Mouse (Mus musculus) MEL (cell line): ENCODE data around the gene Ccdc82. TPM values are rescaled to one million over a fixed set of nuclear protein-coding genes. Genes with fewer than 3 reads are reported as not detected.

Experiments used
- DNase-seq: peaks from one replicate; pipeline ENCODE4 v3.0.0; 2011; ENCODE audit warnings: low read depth, low spot score
- H3K27ac ChIP-seq: 2 replicates; pipeline ENCODE4 v1.5.1; 2012; ENCODE audit warnings: low read depth, mild to moderate bottlenecking, control low read depth, low read length, moderate library complexity; ENCODE audit not compliant: control insufficient read depth
- H3K27me3 ChIP-seq, 2 experiments: fragments of 150-350 bp in 1 of 2; sonication (generic) in 1 of 2; 2 replicates each; pipeline ENCODE4 v1.6.1; 2012; ENCODE audit warnings: low read length in 2 of 2, mild to moderate bottlenecking in 2 of 2, improper control_type of control experiment in 1 of 2, moderate library complexity in 1 of 2; ENCODE audit not compliant: insufficient read depth in 2 of 2, control insufficient read depth in 1 of 2
- H3K36me3 ChIP-seq, 2 experiments: 2 replicates each; pipeline ENCODE4 v1.6.1; 2012 to 2014; ENCODE audit warnings: low read length in 2 of 2, improper control_type of control experiment in 1 of 2, inconsistent platforms in 1 of 2, mild to moderate bottlenecking in 1 of 2; ENCODE audit not compliant: insufficient read depth in 2 of 2, control insufficient read depth in 1 of 2
- H3K4me1 ChIP-seq, 2 experiments: fragments of 150-350 bp in 1 of 2; sonication (generic) in 1 of 2; 2 replicates each; pipeline ENCODE4 v1.6.1; 2012; ENCODE audit warnings: low read length in 2 of 2, improper control_type of control experiment in 1 of 2, mild to moderate bottlenecking in 1 of 2; ENCODE audit not compliant: insufficient read depth in 2 of 2, control insufficient read depth in 1 of 2
- H3K4me3 ChIP-seq, 2 experiments: fragments of 150-350 bp in 1 of 2; sonication (generic) in 1 of 2; 2 replicates each; pipeline ENCODE4 v1.5.1; 2012; ENCODE audit warnings: low read depth in 2 of 2, low read length in 2 of 2, mild to moderate bottlenecking in 2 of 2, moderate library complexity in 2 of 2, control low read depth in 1 of 2, improper control_type of control experiment in 1 of 2; ENCODE audit not compliant: control insufficient read depth in 1 of 2, insufficient read depth in 1 of 2
- H3K79me2 ChIP-seq: 2 replicates; pipeline ENCODE4 v1.6.1; 2012; ENCODE audit warnings: mild to moderate bottlenecking, low read length, moderate library complexity; ENCODE audit not compliant: control insufficient read depth, poor library complexity, insufficient read depth
- H3K9ac ChIP-seq: 2 replicates; pipeline ENCODE4 v1.6.1; 2012; ENCODE audit warnings: low read depth, mild to moderate bottlenecking, control low read depth, low read length, moderate library complexity; ENCODE audit not compliant: control insufficient read depth, poor library complexity, severe bottlenecking
- H3K9me3 ChIP-seq: fragments of 150-350 bp; sonication (generic); replicated peaks from 2 replicates; pipeline ENCODE4 v1.6.1; 2012; ENCODE audit warnings: mild to moderate bottlenecking, low read length, improper control_type of control experiment, moderate library complexity; ENCODE audit not compliant: insufficient read depth
- BHLHE40 ChIP-seq: IDR thresholded peaks from 2 replicates; pipeline ENCODE4 v1.6.1; 2012; ENCODE audit warnings: low read depth, mild to moderate bottlenecking, inconsistent platforms, low read length, improper control_type of control experiment, borderline replicate concordance
- CHD1 ChIP-seq: IDR thresholded peaks from 2 replicates; pipeline ENCODE4 v1.6.1; 2012; ENCODE audit warnings: low read depth, mild to moderate bottlenecking, inconsistent platforms, low read length, improper control_type of control experiment
- CHD2 ChIP-seq: IDR thresholded peaks from 2 replicates; pipeline ENCODE4 v1.6.1; 2011; ENCODE audit warnings: low read length, improper control_type of control experiment
- E2F4 ChIP-seq: IDR thresholded peaks from 2 replicates; pipeline ENCODE4 v1.6.1; 2011; ENCODE audit warnings: low read depth, low read length, improper control_type of control experiment, borderline replicate concordance
- ELF1 ChIP-seq: IDR thresholded peaks from 2 replicates; pipeline ENCODE4 v1.6.1; 2014; ENCODE audit warnings: low read depth, mild to moderate bottlenecking, inconsistent platforms, low read length, improper control_type of control experiment, moderate library complexity
- ETS1 ChIP-seq: IDR thresholded peaks from 2 replicates; pipeline ENCODE4 v1.6.1; 2012; ENCODE audit warnings: low read depth, mild to moderate bottlenecking, inconsistent platforms, low read length, improper control_type of control experiment, moderate library complexity
- GABPA ChIP-seq: IDR thresholded peaks from 2 replicates; pipeline ENCODE4 v1.6.1; 2012; ENCODE audit warnings: low read depth, mild to moderate bottlenecking, inconsistent platforms, low read length, improper control_type of control experiment, moderate library complexity
- KAT2A ChIP-seq: conservative IDR thresholded peaks from 2 replicates; pipeline ENCODE4 v1.6.1; 2012; ENCODE audit warnings: low read depth, low read length, improper control_type of control experiment, inconsistent platforms
- MEF2A ChIP-seq: IDR thresholded peaks from 2 replicates; pipeline ENCODE4 v1.6.1; 2014; ENCODE audit warnings: low read depth, mild to moderate bottlenecking, inconsistent platforms, low read length, improper control_type of control experiment; ENCODE audit not compliant: poor library complexity, insufficient replicate concordance, severe bottlenecking; ENCODE audit errors: extremely low read depth
- MYC ChIP-seq: IDR thresholded peaks from 2 replicates; pipeline ENCODE4 v1.6.1; 2011; ENCODE audit warnings: low read depth, mild to moderate bottlenecking, low read length, improper control_type of control experiment, moderate library complexity
- NELFE ChIP-seq: IDR thresholded peaks from 2 replicates; pipeline ENCODE4 v1.6.1; 2011; ENCODE audit warnings: low read depth, low read length, improper control_type of control experiment
- NRF1 ChIP-seq: IDR thresholded peaks from 2 replicates; pipeline ENCODE4 v1.6.1; 2014; ENCODE audit warnings: low read depth, mild to moderate bottlenecking, inconsistent platforms, low read length, improper control_type of control experiment, moderate library complexity; ENCODE audit not compliant: poor library complexity, insufficient read depth, severe bottlenecking
- POLR2A ChIP-seq, 2 experiments: IDR thresholded peaks; 2 replicates each; pipeline ENCODE4 v1.6.1; 2011 to 2012; ENCODE audit warnings: low read length in 2 of 2, mild to moderate bottlenecking in 2 of 2, control low read depth in 1 of 2, improper control_type of control experiment in 1 of 2, low read depth in 1 of 2, moderate library complexity in 1 of 2; ENCODE audit not compliant: control insufficient read depth in 1 of 2, insufficient read depth in 1 of 2, poor library complexity in 1 of 2
- TBP ChIP-seq: IDR thresholded peaks from 2 replicates; pipeline ENCODE4 v1.8.0; 2011; ENCODE audit warnings: low read depth, low read length, improper control_type of control experiment
- UBTF ChIP-seq: IDR thresholded peaks from 2 replicates; pipeline ENCODE4 v1.6.1; 2012; ENCODE audit warnings: low read depth, mild to moderate bottlenecking, inconsistent platforms, low read length, improper control_type of control experiment, moderate library complexity, borderline replicate concordance; ENCODE audit not compliant: insufficient read depth
- USF2 ChIP-seq, 2 experiments: IDR thresholded peaks; 2 replicates each; pipeline ENCODE4 v1.6.1; 2011 to 2012; ENCODE audit warnings: improper control_type of control experiment in 2 of 2, low read length in 2 of 2, borderline replicate concordance in 1 of 2, inconsistent platforms in 1 of 2, low read depth in 1 of 2, mild to moderate bottlenecking in 1 of 2; ENCODE audit not compliant: insufficient read depth in 1 of 2
- ZC3H11A ChIP-seq: IDR thresholded peaks from 2 replicates; pipeline ENCODE4 v1.6.1; 2012; ENCODE audit warnings: low read depth, mild to moderate bottlenecking, inconsistent platforms, low read length, improper control_type of control experiment
- ZKSCAN1 ChIP-seq: IDR thresholded peaks from 2 replicates; pipeline ENCODE4 v1.6.1; 2012; ENCODE audit warnings: low read depth, mild to moderate bottlenecking, inconsistent platforms, low read length, improper control_type of control experiment, moderate library complexity
- polyA plus RNA-seq, 2 experiments: library from polyadenylated mRNA; stranded (reverse) in 1 of 2; unstranded in 1 of 2; fragments of >175 nt in 1 of 2; fragments of >200 nt in 1 of 2; gene quantifications; 2 replicates each; pipeline versions ENCODE4 v1.2.1 to v1.2.4; 2012; ENCODE audit warnings: low replicate concordance in 2 of 2, low read depth in 1 of 2; ENCODE audit not compliant: insufficient read length in 2 of 2, insufficient read depth in 1 of 2, missing spikeins in 1 of 2
- total RNA-seq: library from RNA; depleted of rRNA; stranded (reverse); fragments of 300-350 nt; gene quantifications from 2 replicates; pipeline ENCODE4 v1.2.3, GENCODE M21; 2012

Ccdc82 gene
- total and polyA plus RNA-seq, 3 experiments = 8.4 to 79.8 (median 15.0) TPM

- TF ChIP-seq USF2 (IDR thresholded peaks at IDR 0.05; ENCODE audit: borderline replicate concordance in 1 of 2, insufficient read depth in 1 of 2, low read depth in 1 of 2, low read length in 2 of 2) = no peak
- no peak for TF ChIP-seq MEF2A
- TF ChIP-seq CHD2 = no peak
- TF ChIP-seq GABPA = no peak
- no peak for TF ChIP-seq NRF1
- no peak for TF ChIP-seq E2F4
- TF ChIP-seq ZC3H11A = no peak
- TF ChIP-seq KAT2A = no peak
- TF ChIP-seq ZKSCAN1 = no peak
- no peak for TF ChIP-seq CHD1
- TF ChIP-seq MYC = no peak
- TF ChIP-seq NELFE = no peak
- TF ChIP-seq ETS1 = no peak
- TF ChIP-seq ELF1 = no peak
- no peak for TF ChIP-seq TBP
- TF ChIP-seq UBTF = no peak
- TF ChIP-seq, all 39 proteins: peak for 0
- Histone ChIP-seq H3K4me3 (no peak overlapping the region), H3K4me1 (no peaks in the 10 kb centered on the region), H3K27me3 (no peaks in the 10 kb centered on the region), H3K36me3 (no peaks in the 10 kb centered on the region), H3K27ac (no peak overlapping the region), H3K9me3 (no peaks in the 10 kb centered on the region), H3K9ac (no peak overlapping the region), H3K79me2 (no peaks in the 10 kb centered on the region)
- DNase-seq = no peak
Observed at GRCm38 (mm10) chr9:13310236-13310635, 63.5 kb downstream of the Ccdc82 start.

GRCm38 (mm10) chr9:13311094-13311493 is 64.3 kb downstream of the Ccdc82 start:
- H3K9ac ChIP-seq = no peak overlapping the region
- TF ChIP-seq POLR2A (IDR thresholded peaks at IDR 0.05; ENCODE audit: control insufficient read depth in 1 of 2, insufficient read depth in 1 of 2, low read depth in 1 of 2, low read length in 2 of 2, poor library complexity in 1 of 2) = no peak
- TF ChIP-seq BHLHE40 = no peak

More at GRCm38 (mm10) chr9:13311094-13311493, 64.3 kb downstream of the Ccdc82 start:
- Histone ChIP-seq H3K4me3 (no peak overlapping the region), H3K36me3 (no peaks in the 10 kb centered on the region), H3K27me3 (peaks cover 0 to 1% of the 10 kb centered on the region in 2 experiments; a peak in 1 of 4 replicates), H3K27ac (no peak overlapping the region), H3K9me3 (no peaks in the 10 kb centered on the region), H3K79me2 (no peaks in the 10 kb centered on the region), H3K4me1 (no peaks in the 10 kb centered on the region)
- DNase-seq = no peak
